Mouse (Mus musculus) layer of hippocampus, postnatal 10 days (tissue): ENCODE measurements at regions not wholly inside any gene's neighbourhood (a gene's known extent, or its start where the extent isn't known, plus 50 kb on each side); places are given as distances from the start of the nearest gene placed in this dataset.
A peak's percentile ranks its signal among the peaks of the same experiment; 100 is the strongest.

ENCODE experiments used
- DNase-seq, 2 experiments: peaks; one replicate each; pipeline ENCODE4 v3.0.0; 2021; ENCODE audit warnings: low spot score in 2 of 2

DNA sequence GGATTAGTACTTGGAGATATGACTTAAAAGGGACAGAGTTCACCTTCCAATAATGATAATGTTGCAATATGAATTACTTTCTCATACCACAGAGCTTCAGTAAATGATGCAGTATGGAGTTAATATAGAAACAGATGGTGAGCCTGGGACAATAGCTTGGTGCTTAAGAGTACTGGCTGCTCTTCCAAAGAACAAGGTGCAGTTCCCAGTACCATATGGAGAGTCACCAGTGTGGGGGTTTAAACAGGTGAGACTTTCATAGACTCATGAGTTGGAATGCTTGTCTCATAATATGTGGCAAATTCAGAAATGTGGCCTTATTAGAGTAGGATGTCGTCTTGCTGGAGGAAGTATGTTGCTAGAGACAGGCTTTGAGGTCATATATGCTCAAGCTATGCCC, 715.8 kb upstream of the Arpp21 start:
- no peak for DNase-seq

DNA sequence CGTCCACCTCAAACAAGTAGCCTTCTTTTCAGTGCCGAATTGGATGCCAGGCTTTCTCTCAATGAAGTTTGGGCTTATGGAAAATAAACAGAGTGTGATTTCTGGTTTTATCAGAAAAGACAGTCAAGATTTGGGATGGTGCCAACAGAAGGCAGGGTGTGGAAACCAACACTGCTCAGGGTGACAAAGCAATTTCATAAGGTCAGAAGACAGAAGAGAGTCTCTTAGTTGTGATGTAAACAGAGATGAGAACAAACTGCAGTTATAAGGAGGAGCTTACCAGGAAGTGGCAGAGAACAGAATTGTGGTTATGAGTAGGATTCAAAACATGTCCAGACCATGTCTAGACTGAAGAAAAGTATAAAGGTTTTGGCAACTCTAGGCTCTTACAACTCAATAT, 714.3 kb upstream of the Arpp21 start:
- no peak for DNase-seq

DNA sequence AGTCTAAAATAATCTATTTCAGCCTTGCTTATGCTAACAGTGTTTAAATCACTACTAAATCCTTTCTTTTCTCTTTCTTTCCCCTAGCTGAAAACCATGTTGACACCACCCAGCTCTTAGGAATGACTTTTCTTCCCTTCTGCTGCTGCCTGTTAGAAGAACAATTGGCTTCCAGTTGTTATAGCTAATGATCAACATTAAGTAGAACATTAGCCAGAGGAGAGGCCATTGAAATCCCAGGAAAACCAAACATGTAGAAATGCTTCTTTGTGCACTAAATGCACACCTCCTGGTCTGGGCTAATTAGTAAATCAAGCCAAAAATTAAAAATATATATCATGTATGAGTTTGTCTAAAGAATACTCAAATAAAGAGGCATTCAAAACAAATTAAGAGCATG, 703.0 kb upstream of the Arpp21 start:
- DNase-seq, result no peak

GRCm38 (mm10) chr9:112909311-112910101, 673.8 kb upstream of the Arpp21 start:
- no peak for DNase-seq

DNA sequence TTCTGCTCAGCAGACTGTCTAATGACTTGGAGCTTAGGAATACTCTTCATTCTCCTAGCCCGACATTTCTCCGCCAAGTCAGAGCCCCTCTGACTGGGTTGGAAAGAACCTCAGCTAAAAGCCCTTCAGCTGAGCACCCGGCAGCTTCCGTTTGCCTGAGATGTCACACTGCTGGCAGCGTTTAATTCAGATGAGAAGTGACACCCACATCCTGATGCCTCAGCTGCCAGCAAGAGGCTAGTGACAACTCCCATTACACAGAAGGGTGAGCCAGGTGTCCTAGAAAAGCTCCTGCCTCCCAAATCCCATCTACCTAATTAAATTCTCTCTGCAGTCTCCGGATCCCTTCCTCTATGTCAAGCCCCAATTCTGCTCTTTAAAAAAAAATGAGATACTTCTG, 670.2 kb upstream of the Arpp21 start:
- DNase-seq, result no peak

DNA sequence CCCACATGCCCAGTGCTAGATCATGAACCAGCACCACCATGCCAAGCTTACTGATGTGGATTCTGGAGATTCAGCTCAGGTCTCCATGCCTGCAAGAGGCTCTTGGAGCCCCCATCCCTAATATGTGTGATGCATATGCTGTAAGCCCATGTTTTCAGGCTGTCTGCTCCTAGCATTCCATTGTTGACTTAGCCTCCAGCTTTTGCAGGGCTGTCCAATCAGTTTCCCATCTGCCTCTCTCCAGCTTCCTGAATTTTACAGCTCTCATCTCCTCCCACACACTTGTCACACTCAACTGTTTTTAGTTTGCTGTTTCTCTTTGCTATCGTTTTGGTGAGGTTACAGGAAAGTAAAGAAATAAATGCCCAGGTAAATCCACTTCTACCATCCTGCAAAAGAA, 629.2 kb upstream of the Arpp21 start:
- peak; percentile 13 to 35 for DNase-seq

GRCm38 (mm10) chr9:112861136-112861535, 625.4 kb upstream of the Arpp21 start:
- no peak for DNase-seq

- DNase-seq, result peak in 1 of 2 experiments; percentile 27
These were observed 624.7 kb upstream of the Arpp21 start for GRCm38 (mm10) chr9:112860307-112860893.

DNA sequence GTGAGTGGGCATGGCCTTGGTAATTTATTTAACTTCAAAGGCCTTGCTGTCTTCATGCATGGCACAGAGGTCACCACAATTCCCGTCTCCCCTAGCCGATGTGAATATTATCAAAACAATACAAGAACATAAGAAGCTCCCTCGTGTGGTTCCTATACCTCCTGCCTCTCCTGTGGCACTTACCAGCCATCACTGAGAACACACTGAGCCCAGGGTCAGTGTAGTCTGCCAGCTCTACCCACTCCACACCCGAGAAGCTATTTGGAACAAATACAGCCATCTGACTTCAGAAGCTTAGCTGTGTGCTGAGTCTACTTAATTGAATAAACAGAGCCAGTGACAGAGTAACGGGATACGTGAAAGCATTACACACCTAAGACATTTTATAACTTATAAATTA, 605.7 kb upstream of the Arpp21 start:
- no peak for DNase-seq

GRCm38 (mm10) chr9:112839071-112839793, 603.5 kb upstream of the Arpp21 start:
- DNase-seq, result no peak

DNA sequence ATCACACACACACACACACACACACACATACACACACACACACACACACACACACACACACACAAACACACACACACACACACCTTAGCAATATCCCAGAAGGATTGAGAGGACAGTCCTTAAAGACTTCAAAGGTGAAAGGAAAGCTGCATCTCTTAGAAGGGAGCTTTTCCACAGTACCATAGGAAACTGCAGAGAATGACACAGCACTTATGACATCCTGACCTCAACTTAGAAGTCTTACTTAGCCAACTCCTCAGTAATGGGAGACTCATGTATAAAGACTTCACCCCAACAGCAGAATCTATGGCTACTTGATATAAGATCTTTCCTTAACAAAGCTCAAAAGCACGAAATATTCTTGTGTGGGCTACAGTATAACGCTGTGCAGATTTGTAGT, 601.8 kb upstream of the Arpp21 start:
- DNase-seq, result no peak

GRCm38 (mm10) chr9:112834441-112835245, 598.9 kb upstream of the Arpp21 start:
- no peak for DNase-seq

DNA sequence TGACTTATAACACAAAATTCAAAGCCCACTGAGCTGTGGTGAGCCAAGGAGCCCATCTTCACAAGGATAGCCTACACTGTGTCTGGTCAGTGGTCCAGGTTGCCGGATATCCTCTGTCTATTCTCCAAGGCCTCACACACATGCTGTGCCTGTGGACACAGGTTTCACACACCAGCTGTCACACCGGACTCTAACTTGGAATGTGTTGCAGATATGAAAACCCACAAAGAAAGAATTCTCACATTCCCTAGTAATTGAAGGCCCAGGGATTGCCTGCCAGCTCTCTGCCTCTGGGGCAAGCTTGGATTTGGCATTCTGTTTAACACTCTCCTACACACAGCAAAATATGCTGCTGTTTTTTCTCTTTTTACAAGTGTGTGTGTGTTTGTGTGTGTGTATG, 595.4 kb upstream of the Arpp21 start:
- DNase-seq, result no peak

DNA sequence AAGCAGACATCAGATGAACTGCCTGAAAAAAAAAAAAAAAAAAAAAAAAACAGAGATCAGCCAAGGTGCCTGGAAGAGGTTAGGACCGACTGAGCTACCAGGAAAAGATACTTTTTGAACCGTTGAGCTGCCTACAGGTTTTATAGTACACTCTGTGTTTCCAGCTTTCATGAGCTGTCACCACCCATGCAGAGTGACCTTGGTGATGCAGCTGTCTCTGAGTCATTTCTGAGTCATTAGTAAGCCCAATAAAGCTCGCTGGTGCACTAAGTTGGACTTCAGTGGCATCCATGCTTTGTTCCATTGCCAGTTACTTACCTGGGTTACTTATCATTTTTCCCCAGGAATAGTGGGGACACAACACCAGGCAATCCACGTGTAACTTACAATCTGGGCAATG, 592.9 kb upstream of the Arpp21 start:
- DNase-seq, result no peak

- no peak for DNase-seq
These were observed 590.9 kb upstream of the Arpp21 start for GRCm38 (mm10) chr9:112826592-112826991.

DNA sequence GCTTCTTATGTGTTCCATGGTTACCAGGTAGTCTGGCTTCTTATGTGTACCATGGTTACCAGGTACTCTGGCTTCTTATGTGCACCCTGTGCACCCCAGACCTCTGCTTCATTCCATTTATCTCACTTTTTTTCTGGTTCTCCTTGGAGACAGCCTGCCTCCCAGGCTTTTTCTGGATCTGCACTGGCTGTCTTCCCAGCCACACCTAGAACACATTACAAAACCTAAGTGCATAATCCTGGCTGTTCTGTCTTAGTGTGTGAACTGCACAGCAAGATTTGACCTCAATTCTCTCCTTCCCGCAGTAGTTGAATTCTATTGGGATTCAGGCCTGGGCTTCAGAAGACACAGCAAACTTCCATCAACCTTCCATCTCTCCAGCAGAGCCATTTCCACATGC, 586.2 kb upstream of the Arpp21 start:
- DNase-seq, result no peak

- DNase-seq, result no peak
These were observed 576.2 kb upstream of the Arpp21 start for GRCm38 (mm10) chr9:112811946-112812345.

GRCm38 (mm10) chr9:112799583-112800220, 564.0 kb upstream of the Arpp21 start:
- no peak for DNase-seq

- no peak for DNase-seq
These were observed 557.8 kb upstream of the Arpp21 start for GRCm38 (mm10) chr9:112793537-112793936.

DNA sequence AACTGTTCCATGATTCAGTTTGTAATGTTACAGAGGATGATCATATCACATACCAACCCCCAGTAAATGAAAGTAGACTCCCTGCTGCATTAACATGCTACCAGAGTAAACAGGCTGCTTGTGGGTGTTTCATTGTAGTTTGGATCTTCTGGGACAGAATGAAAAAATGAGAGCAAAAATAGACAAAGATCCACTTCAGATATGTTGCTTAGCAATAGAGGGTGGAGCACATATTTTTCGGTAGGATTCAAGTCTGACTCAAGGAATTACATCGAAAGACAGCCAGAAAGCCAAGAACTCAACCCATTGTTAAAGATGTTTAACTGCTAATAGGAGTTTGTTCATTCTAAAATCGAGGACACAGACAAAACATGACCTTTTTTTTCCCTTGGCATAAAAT, 536.2 kb upstream of the Arpp21 start:
- no peak for DNase-seq

- no peak for DNase-seq
These were observed 508.9 kb upstream of the Arpp21 start for GRCm38 (mm10) chr9:112744616-112745015.
